In the genomic region with DNA sequence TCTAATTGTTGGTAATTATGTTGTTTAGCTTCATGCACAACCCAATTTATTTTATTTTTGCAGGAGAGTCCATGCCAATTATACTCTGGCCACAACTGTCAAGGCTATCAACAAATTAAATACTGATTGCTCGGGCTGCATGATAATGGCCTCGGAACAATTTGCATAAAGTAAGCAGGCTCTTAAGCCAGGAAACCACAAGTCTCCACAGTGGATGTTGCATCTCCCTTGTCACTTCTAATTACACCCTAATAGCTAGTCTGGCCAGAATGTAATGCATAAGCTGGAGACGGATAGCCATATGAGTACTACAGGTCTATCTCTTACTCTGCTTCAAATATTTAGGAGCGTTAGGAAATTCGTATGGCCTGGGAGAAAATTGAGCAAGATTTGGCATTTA, we compare ENCODE assay signal across 19 mouse cellular contexts.
DNase-seq lines count a peak whose midpoint lies in the region; ATAC-seq and TF ChIP-seq lines count a peak whose summit lies in the region.
"Had no signal": no experiment of that assay in that cellular context is flagged by ENCODE, and none has a peak within 500 bp of the region (broad histone marks: within the 10 kb centered on the region; RNA-seq: fewer than 3 reads in every experiment).

No protein-coding gene starts in this region.

- H3K4me1 ChIP-seq in midbrain, embryonic 11.5 days (ENCODE audit: control insufficient read depth, insufficient read depth, low read length): no peaks in the 10 kb centered on the region
- H3K4me1 ChIP-seq in midbrain, embryonic 10.5 days: no peaks in the 10 kb centered on the region
- H3K4me1 ChIP-seq in forebrain, embryonic 15.5 days: peaks cover 7% of the 10 kb centered on the region
- H3K4me1 ChIP-seq in hindbrain, postnatal 0 days (ENCODE audit: insufficient read depth, low read length): no peaks in the 10 kb centered on the region
- peaks cover 13% of the 10 kb centered on the region for H3K4me1 ChIP-seq in neural tube, embryonic 13.5 days (replicated peaks)
- H3K4me1 ChIP-seq: heart, embryonic 13.5 days; limb, embryonic 15.5 days; liver, embryonic 15.5 days had no signal

- WGBS in midbrain, embryonic 11.5 days: 82% methylated on average over 5 of the region's 5 CpGs
- WGBS in midbrain, embryonic 10.5 days: 82% methylated on average over 5 of the region's 5 CpGs
- WGBS in forebrain, embryonic 15.5 days: 20% methylated on average over 5 of the region's 5 CpGs
- 49% methylated on average over 5 of the region's 5 CpGs for WGBS in hindbrain, postnatal 0 days
- 49% methylated on average over 5 of the region's 5 CpGs for WGBS in neural tube, embryonic 13.5 days

- no peak for TF ChIP-seq CTCF in hindbrain, postnatal 0 days (IDR thresholded peaks at IDR 0.05; ENCODE audit: low read depth)

- no peak overlapping the region for H3K27ac ChIP-seq in midbrain, embryonic 11.5 days (ENCODE audit: low read depth, low read length)
- no peak overlapping the region for H3K27ac ChIP-seq in midbrain, embryonic 10.5 days (replicated peaks)
- H3K27ac ChIP-seq in forebrain, embryonic 15.5 days (replicated peaks): no peak overlapping the region
- no peak overlapping the region for H3K27ac ChIP-seq in hindbrain, postnatal 0 days
- H3K27ac ChIP-seq in neural tube, embryonic 13.5 days (replicated peaks): peak overlapping the region; percentile 54
- H3K27ac ChIP-seq: heart, embryonic 13.5 days; layer of hippocampus, adult 2 months; limb, embryonic 15.5 days; liver, embryonic 15.5 days had no signal

- DNase-seq in midbrain, embryonic 11.5 days (ENCODE audit: low spot score, missing footprints): peak; percentile 75
- DNase-seq in midbrain, embryonic 10.5 days (ENCODE audit: low spot score): no peak
- DNase-seq in hindbrain, postnatal 0 days (ENCODE audit: low spot score): peak; percentile 18
- no peak for DNase-seq in left cerebral cortex, adult 18-20 months (ENCODE audit: low spot score in 2 of 2)
- DNase-seq: cerebellum, adult 8-10 months; heart, adult 11 months; kidney, adult 8-10 months; kidney, postnatal 14 days; layer of hippocampus, postnatal 36 days; right cerebral cortex, postnatal 14 days; thymus, postnatal 4 days had no signal

- no peak for ATAC-seq in midbrain, embryonic 11.5 days (ENCODE audit: low FRiP score)
- peak; percentile 83 for ATAC-seq in forebrain, embryonic 15.5 days (replicated peaks)
- ATAC-seq in hindbrain, postnatal 0 days: peak; percentile 35; the same call in 1 of the 2 replicates
- peak; percentile 67 for ATAC-seq in neural tube, embryonic 13.5 days (ENCODE audit: low read depth)
- no peak for ATAC-seq in megakaryocyte, adult 5-6 weeks (ENCODE audit: poor library complexity, severe bottlenecking)
- no peak for ATAC-seq in megakaryocyte-erythroid progenitor cell, adult 5-6 weeks (replicated peaks; ENCODE audit: low FRiP score, low TSS enrichment, poor library complexity, severe bottlenecking)

- H3K9ac ChIP-seq in midbrain, embryonic 11.5 days (ENCODE audit: low read length): no peak overlapping the region
- H3K9ac ChIP-seq in forebrain, embryonic 15.5 days (replicated peaks): no peak overlapping the region
- H3K9ac ChIP-seq in hindbrain, postnatal 0 days (replicated peaks; ENCODE audit: low read length): no peak overlapping the region
- H3K9ac ChIP-seq in neural tube, embryonic 13.5 days: no peak overlapping the region
- H3K9ac ChIP-seq: heart, embryonic 13.5 days; limb, embryonic 15.5 days; liver, embryonic 15.5 days had no signal

- no peaks in the 10 kb centered on the region for H3K9me3 ChIP-seq in midbrain, embryonic 11.5 days (ENCODE audit: control insufficient read depth, low read length)
- no peaks in the 10 kb centered on the region for H3K9me3 ChIP-seq in midbrain, embryonic 10.5 days (replicated peaks)
- no peaks in the 10 kb centered on the region for H3K9me3 ChIP-seq in forebrain, embryonic 15.5 days
- no peaks in the 10 kb centered on the region for H3K9me3 ChIP-seq in hindbrain, postnatal 0 days (ENCODE audit: low read length)
- H3K9me3 ChIP-seq in neural tube, embryonic 13.5 days: no peaks in the 10 kb centered on the region
- H3K9me3 ChIP-seq: heart, embryonic 13.5 days; limb, embryonic 15.5 days; liver, embryonic 15.5 days had no signal

- H3K36me3 ChIP-seq in midbrain, embryonic 11.5 days (ENCODE audit: control insufficient read depth, insufficient read depth, low read length): no peaks in the 10 kb centered on the region
- H3K36me3 ChIP-seq in midbrain, embryonic 10.5 days: no peaks in the 10 kb centered on the region
- H3K36me3 ChIP-seq in forebrain, embryonic 15.5 days: no peaks in the 10 kb centered on the region
- no peaks in the 10 kb centered on the region for H3K36me3 ChIP-seq in hindbrain, postnatal 0 days (ENCODE audit: insufficient read depth, low read length)
- H3K36me3 ChIP-seq in neural tube, embryonic 13.5 days: no peaks in the 10 kb centered on the region
- H3K36me3 ChIP-seq: heart, embryonic 13.5 days; limb, embryonic 15.5 days; liver, embryonic 15.5 days had no signal

- H3K4me2 ChIP-seq in midbrain, embryonic 11.5 days: no peak overlapping the region
- no peak overlapping the region for H3K4me2 ChIP-seq in forebrain, embryonic 15.5 days (replicated peaks)
- H3K4me2 ChIP-seq in hindbrain, postnatal 0 days (ENCODE audit: low read depth, low read length): no peak overlapping the region
- no peak overlapping the region for H3K4me2 ChIP-seq in neural tube, embryonic 13.5 days
- H3K4me2 ChIP-seq: heart, embryonic 13.5 days; limb, embryonic 15.5 days; liver, embryonic 15.5 days had no signal

- no peaks in the 10 kb centered on the region for H3K27me3 ChIP-seq in midbrain, embryonic 11.5 days (ENCODE audit: control insufficient read depth, insufficient read depth, low read length)
- H3K27me3 ChIP-seq in midbrain, embryonic 10.5 days (ENCODE audit: low read depth, poor library complexity, severe bottlenecking): no peaks in the 10 kb centered on the region
- H3K27me3 ChIP-seq in forebrain, embryonic 15.5 days: no peaks in the 10 kb centered on the region
- H3K27me3 ChIP-seq in hindbrain, postnatal 0 days (ENCODE audit: insufficient read depth, low read length): no peaks in the 10 kb centered on the region
- H3K27me3 ChIP-seq in neural tube, embryonic 13.5 days: no peaks in the 10 kb centered on the region
- H3K27me3 ChIP-seq: heart, embryonic 13.5 days; limb, embryonic 15.5 days; liver, embryonic 15.5 days had no signal

- H3K4me3 ChIP-seq in midbrain, embryonic 11.5 days (ENCODE audit: low read depth, low read length): no peak overlapping the region
- no peak overlapping the region for H3K4me3 ChIP-seq in midbrain, embryonic 10.5 days
- no peak overlapping the region for H3K4me3 ChIP-seq in forebrain, embryonic 15.5 days
- H3K4me3 ChIP-seq in hindbrain, postnatal 0 days (ENCODE audit: low read length): no peak overlapping the region
- no peak overlapping the region for H3K4me3 ChIP-seq in neural tube, embryonic 13.5 days
- H3K4me3 ChIP-seq: heart, embryonic 13.5 days; layer of hippocampus, adult 2 months; limb, embryonic 15.5 days; liver, embryonic 15.5 days had no signal

Comparison
In these comparisons a context has a peak if more than half of its experiments do, and no peak if none do; other contexts are left out.
1. DNase-seq: peak in midbrain, embryonic 11.5 days (single experiment) and hindbrain, postnatal 0 days (single experiment); none in midbrain, embryonic 10.5 days (single experiment) and left cerebral cortex, adult 18-20 months (0 of 2).
2. ATAC-seq: peak in forebrain, embryonic 15.5 days (single experiment), hindbrain, postnatal 0 days (single experiment) and neural tube, embryonic 13.5 days (single experiment); none in midbrain, embryonic 11.5 days (single experiment), megakaryocyte, adult 5-6 weeks (single experiment) and megakaryocyte-erythroid progenitor cell, adult 5-6 weeks (single experiment).